Mouse (Mus musculus): ENCODE results near the gene Adam19. TPM values are rescaled to one million over a fixed set of nuclear protein-coding genes. Genes with fewer than 3 reads are reported as not detected.

Adam19 gene
- polyA plus RNA-seq, 1 experiment, result 14.0 TPM

DNA sequence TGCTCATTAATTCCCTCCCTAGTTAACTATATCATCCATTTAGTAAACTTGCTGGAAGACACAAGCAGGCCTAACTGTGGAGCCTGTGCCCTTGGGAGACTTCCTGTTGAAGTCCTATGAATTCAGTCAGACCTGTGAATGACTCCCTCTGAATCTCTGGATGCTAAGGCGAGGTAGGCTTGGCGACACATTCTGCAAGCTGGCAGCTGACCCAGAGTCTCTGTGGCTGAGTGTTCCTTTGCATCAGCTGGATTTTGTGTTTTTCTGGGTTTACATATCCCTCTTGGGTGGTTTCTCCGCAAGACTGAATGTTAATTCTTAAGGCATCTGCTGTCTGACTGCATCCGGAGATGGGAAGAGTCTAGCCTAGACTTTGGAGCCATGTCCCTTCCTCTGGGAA, 36.3 kb downstream of the Adam19 start:
- Histone ChIP-seq H3K79me2 (ENCODE audit: control insufficient read depth, insufficient read depth) (no peaks in the 10 kb centered on the region), H3K4me3 (ENCODE audit: insufficient read depth, poor library complexity, severe bottlenecking) (no peak overlapping the region), H3K27me3 (ENCODE audit: control insufficient read depth, insufficient read depth, insufficient read length) (no peaks in the 10 kb centered on the region), H3K79me3 (ENCODE audit: low read depth) (no peaks in the 10 kb centered on the region), H3K36me3 (ENCODE audit: control insufficient read depth, insufficient read depth) (peaks cover 7% of the 10 kb centered on the region), H3ac (ENCODE audit: control insufficient read depth, insufficient read length, low read depth) (no peak overlapping the region)
- no peak for TF ChIP-seq FOSL1 (IDR thresholded peaks at IDR 0.05; ENCODE audit: insufficient read depth, low read length, poor library complexity, severe bottlenecking)
- TF ChIP-seq CTCF (IDR thresholded peaks at IDR 0.05; ENCODE audit: control insufficient read depth, insufficient read depth, insufficient read length), result no peak

DNA sequence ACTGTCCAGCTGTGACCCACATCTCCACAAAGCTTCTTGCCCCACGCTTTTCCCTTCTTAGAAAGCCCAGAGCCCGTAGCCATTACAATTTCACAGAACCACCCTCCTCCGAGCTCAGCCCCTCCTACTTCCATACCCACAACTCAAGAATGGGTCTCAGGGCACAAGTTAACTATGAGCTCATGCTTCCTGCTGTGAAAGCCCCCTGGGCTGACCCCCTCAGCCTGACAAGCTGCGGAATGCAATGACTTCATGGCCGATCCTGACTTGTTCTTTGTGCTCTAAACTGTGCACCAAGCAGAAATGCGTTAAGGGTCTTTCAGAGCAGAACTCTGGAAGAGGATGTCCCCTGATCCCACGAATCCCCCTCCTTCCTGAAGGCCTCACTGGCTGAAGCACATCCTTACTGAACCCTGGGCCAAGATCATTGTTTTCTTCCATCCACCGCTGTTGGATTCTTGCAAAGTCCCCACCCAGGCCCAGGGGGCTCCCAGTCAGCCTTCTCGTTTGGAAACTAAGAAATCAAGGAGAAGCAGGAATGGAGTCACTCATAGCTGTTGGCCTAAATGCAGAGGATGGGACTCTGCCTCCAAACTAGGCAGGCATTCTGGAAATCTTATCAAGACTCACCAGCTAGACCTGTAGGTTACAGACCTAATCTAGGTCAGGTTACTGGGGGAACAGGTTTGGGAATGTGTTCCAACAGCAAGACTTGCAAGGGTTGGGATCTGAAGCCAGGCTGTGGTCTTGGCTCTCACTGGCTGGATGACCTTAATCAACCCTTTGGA, 39.9 kb downstream of the Adam19 start:
- Histone ChIP-seq H3ac (ENCODE audit: control insufficient read depth, insufficient read length, low read depth) (no peak overlapping the region), H3K27me3 (ENCODE audit: control insufficient read depth, insufficient read depth, insufficient read length) (no peaks in the 10 kb centered on the region), H3K36me3 (ENCODE audit: control insufficient read depth, insufficient read depth) (peaks cover 13% of the 10 kb centered on the region), H3K79me3 (ENCODE audit: low read depth) (no peaks in the 10 kb centered on the region), H3K4me3 (ENCODE audit: insufficient read depth, poor library complexity, severe bottlenecking) (no peak overlapping the region), H3K79me2 (ENCODE audit: control insufficient read depth, insufficient read depth) (no peaks in the 10 kb centered on the region)
- no peak for TF ChIP-seq MYOG (IDR thresholded peaks at IDR 0.05; ENCODE audit: control insufficient read depth, extremely low read depth, insufficient read length)
- TF ChIP-seq CTCF (IDR thresholded peaks at IDR 0.05; ENCODE audit: control insufficient read depth, insufficient read depth, insufficient read length), result no peak
- no peak for TF ChIP-seq FOSL1 (IDR thresholded peaks at IDR 0.05; ENCODE audit: insufficient read depth, low read length, poor library complexity, severe bottlenecking)
- TF ChIP-seq USF1 (IDR thresholded peaks at IDR 0.05; ENCODE audit: low read depth), result no peak
- TF ChIP-seq MYOD1 (IDR thresholded peaks at IDR 0.05; ENCODE audit: control insufficient read depth, insufficient read length, low read depth), result no peak
- no peak for TF ChIP-seq CEBPB (IDR thresholded peaks at IDR 0.05; ENCODE audit: low read depth)

DNA sequence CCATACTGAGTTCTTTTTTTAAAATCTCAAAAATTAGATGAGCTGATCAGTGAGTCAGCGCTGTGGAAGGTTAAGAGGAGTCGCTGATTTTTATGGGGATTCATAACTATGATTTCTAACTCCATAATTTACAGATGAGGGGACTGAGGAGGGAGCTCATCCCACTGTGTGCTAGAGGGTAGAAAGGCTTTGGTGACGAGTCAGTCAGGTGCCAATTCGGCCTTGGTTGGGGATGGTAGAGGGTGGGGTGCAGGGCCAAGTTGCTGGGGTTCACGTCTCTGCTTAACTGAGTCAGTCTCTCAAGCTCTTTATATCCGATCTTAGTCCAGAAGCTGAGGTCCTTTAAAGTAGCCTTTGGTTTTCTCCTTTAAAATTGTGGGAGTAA, 40.5 kb downstream of the Adam19 start:
- TF ChIP-seq MYOD1 (IDR thresholded peaks at IDR 0.05; ENCODE audit: control insufficient read depth, insufficient read length, low read depth) (no peak), MAX (IDR thresholded peaks at IDR 0.05) (no peak), CEBPB (IDR thresholded peaks at IDR 0.05; ENCODE audit: low read depth) (no peak), FOSL1 (IDR thresholded peaks at IDR 0.05; ENCODE audit: insufficient read depth, low read length, poor library complexity, severe bottlenecking) (no peak), USF1 (IDR thresholded peaks at IDR 0.05; ENCODE audit: low read depth) (no peak), MYOG (IDR thresholded peaks at IDR 0.05; ENCODE audit: control insufficient read depth, extremely low read depth, insufficient read length) (no peak), CTCF (IDR thresholded peaks at IDR 0.05; ENCODE audit: control insufficient read depth, insufficient read depth, insufficient read length) (no peak)
- H3K36me3 ChIP-seq (ENCODE audit: control insufficient read depth, insufficient read depth), result peaks cover 13% of the 10 kb centered on the region
- H3K27me3 ChIP-seq (ENCODE audit: control insufficient read depth, insufficient read depth, insufficient read length), result no peaks in the 10 kb centered on the region
- no peak overlapping the region for H3ac ChIP-seq (ENCODE audit: control insufficient read depth, insufficient read length, low read depth)
- no peaks in the 10 kb centered on the region for H3K79me2 ChIP-seq (ENCODE audit: control insufficient read depth, insufficient read depth)
- no peaks in the 10 kb centered on the region for H3K79me3 ChIP-seq (ENCODE audit: low read depth)
- H3K4me3 ChIP-seq (ENCODE audit: insufficient read depth, poor library complexity, severe bottlenecking), result no peak overlapping the region

- Histone ChIP-seq H3K36me3 (ENCODE audit: control insufficient read depth, insufficient read depth) (peaks cover 13% of the 10 kb centered on the region), H3K27me3 (ENCODE audit: control insufficient read depth, insufficient read depth, insufficient read length) (no peaks in the 10 kb centered on the region), H3K4me3 (ENCODE audit: insufficient read depth, poor library complexity, severe bottlenecking) (no peak overlapping the region), H3K79me3 (ENCODE audit: low read depth) (no peaks in the 10 kb centered on the region), H3K79me2 (ENCODE audit: control insufficient read depth, insufficient read depth) (no peaks in the 10 kb centered on the region), H3ac (ENCODE audit: control insufficient read depth, insufficient read length, low read depth) (no peak overlapping the region)
- no peak for TF ChIP-seq FOSL1 (IDR thresholded peaks at IDR 0.05; ENCODE audit: insufficient read depth, low read length, poor library complexity, severe bottlenecking)
- no peak for TF ChIP-seq MYOG (IDR thresholded peaks at IDR 0.05; ENCODE audit: control insufficient read depth, extremely low read depth, insufficient read length)
Measured at GRCm38 (mm10) chr11:46097062-46097461, 41.3 kb downstream of the Adam19 start.

- no peaks in the 10 kb centered on the region for H3K79me2 ChIP-seq (ENCODE audit: control insufficient read depth, insufficient read depth)
- H3ac ChIP-seq (ENCODE audit: control insufficient read depth, insufficient read length, low read depth), result no peak overlapping the region
- no peak for TF ChIP-seq CTCF (IDR thresholded peaks at IDR 0.05; ENCODE audit: control insufficient read depth, insufficient read depth, insufficient read length)
- no peak for TF ChIP-seq CEBPB (IDR thresholded peaks at IDR 0.05; ENCODE audit: low read depth)
- no peak for TF ChIP-seq USF1 (IDR thresholded peaks at IDR 0.05; ENCODE audit: low read depth)
- H3K27me3 ChIP-seq (ENCODE audit: control insufficient read depth, insufficient read depth, insufficient read length), result no peaks in the 10 kb centered on the region
- no peak overlapping the region for H3K4me3 ChIP-seq (ENCODE audit: insufficient read depth, poor library complexity, severe bottlenecking)
- H3K36me3 ChIP-seq (ENCODE audit: control insufficient read depth, insufficient read depth), result peaks cover 5% of the 10 kb centered on the region
- no peaks in the 10 kb centered on the region for H3K79me3 ChIP-seq (ENCODE audit: low read depth)
Measured at GRCm38 (mm10) chr11:46102107-46102506, 46.3 kb downstream of the Adam19 start.

DNA sequence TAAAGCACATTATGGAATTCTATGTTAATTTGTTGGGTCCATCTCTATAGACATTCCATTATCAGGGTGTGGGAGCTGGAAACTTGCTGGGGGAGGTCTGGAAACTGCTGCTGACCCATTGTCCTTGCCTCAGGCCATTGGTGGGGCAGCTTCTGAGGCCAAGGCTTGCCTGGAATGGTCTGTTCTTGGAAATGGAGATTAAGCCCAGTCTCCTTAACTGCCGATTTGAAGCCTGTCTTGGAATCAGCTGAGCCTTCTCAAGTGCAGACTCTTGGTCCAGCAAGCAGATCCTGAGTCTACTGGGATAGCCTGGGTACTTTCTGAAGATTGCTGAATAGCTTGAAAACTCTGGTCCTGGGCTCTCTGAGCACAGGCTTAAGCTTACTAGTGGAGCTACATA, 51.3 kb downstream of the Adam19 start:
- no peak overlapping the region for H3K4me3 ChIP-seq (ENCODE audit: insufficient read depth, poor library complexity, severe bottlenecking)
- no peaks in the 10 kb centered on the region for H3K27me3 ChIP-seq (ENCODE audit: control insufficient read depth, insufficient read depth, insufficient read length)
- no peaks in the 10 kb centered on the region for H3K79me2 ChIP-seq (ENCODE audit: control insufficient read depth, insufficient read depth)
- TF ChIP-seq MYOD1 (IDR thresholded peaks at IDR 0.05; ENCODE audit: control insufficient read depth, insufficient read length, low read depth), result no peak
- no peak for TF ChIP-seq MAX (IDR thresholded peaks at IDR 0.05)
- no peak for TF ChIP-seq FOSL1 (IDR thresholded peaks at IDR 0.05; ENCODE audit: insufficient read depth, low read length, poor library complexity, severe bottlenecking)
- TF ChIP-seq USF1 (IDR thresholded peaks at IDR 0.05; ENCODE audit: low read depth), result no peak
- no peak for TF ChIP-seq CTCF (IDR thresholded peaks at IDR 0.05; ENCODE audit: control insufficient read depth, insufficient read depth, insufficient read length)
- TF ChIP-seq CEBPB (IDR thresholded peaks at IDR 0.05; ENCODE audit: low read depth), result no peak
- TF ChIP-seq MYOG (IDR thresholded peaks at IDR 0.05; ENCODE audit: control insufficient read depth, extremely low read depth, insufficient read length), result no peak
- H3ac ChIP-seq (ENCODE audit: control insufficient read depth, insufficient read length, low read depth), result no peak overlapping the region
- H3K36me3 ChIP-seq (ENCODE audit: control insufficient read depth, insufficient read depth), result no peaks in the 10 kb centered on the region
- H3K79me3 ChIP-seq (ENCODE audit: low read depth), result no peaks in the 10 kb centered on the region

Measured in C2C12 (cell line).